Mouse (Mus musculus) kidney, postnatal 0 days (tissue): Measurements from ENCODE around the gene Tmem50b. TPM values are rescaled to one million over a fixed set of nuclear protein-coding genes. Genes with fewer than 3 reads are reported as not detected.
"Not testable (repeated sequence)": the region's sequence is repeated elsewhere in the genome, so short reads cannot be mapped to it uniquely, and the experiment has no call there.

Source experiments
- ATAC-seq: fragments of 200-750 bp; cut with Nextera tagmentation; replicated peaks from 2 replicates; pipeline ENCODE4 v1.8.0; 2017; ENCODE audit warnings: low read depth, moderate number of reproducible peaks, moderate TSS enrichment, moderate library complexity; ENCODE audit not compliant: low FRiP score
- DNase-seq: peaks from one replicate; pipeline ENCODE4 v3.0.0-alpha.2; 2016; ENCODE audit warnings: low spot score
- H3K27ac ChIP-seq: fragments of 300-500 bp; sonication (generic); 2 replicates; pipeline ENCODE4 v1.5.1; 2014; ENCODE audit warnings: mild to moderate bottlenecking
- H3K27me3 ChIP-seq: fragments of 300-500 bp; sonication (generic); 2 replicates; pipeline ENCODE4 v1.6.1; 2014; ENCODE audit warnings: low read length, mixed read lengths; ENCODE audit not compliant: insufficient read depth
- H3K36me3 ChIP-seq: fragments of 300-500 bp; sonication (generic); 2 replicates; pipeline ENCODE4 v1.6.1; 2014; ENCODE audit warnings: low read length, mixed read lengths; ENCODE audit not compliant: insufficient read depth
- H3K4me1 ChIP-seq: fragments of 300-500 bp; sonication (generic); replicated peaks from 2 replicates; pipeline ENCODE4 v1.6.1; 2014; ENCODE audit warnings: antibody characterized with exemption, low read length, mixed read lengths; ENCODE audit not compliant: insufficient read depth
- H3K4me2 ChIP-seq: fragments of 300-500 bp; sonication (generic); 2 replicates; pipeline ENCODE4 v1.6.1; 2014; ENCODE audit warnings: mild to moderate bottlenecking, low read length, moderate library complexity, mixed read lengths
- H3K4me3 ChIP-seq: fragments of 300-500 bp; sonication (generic); replicated peaks from 2 replicates; pipeline ENCODE4 v1.5.1; 2014; ENCODE audit warnings: low read depth, low read length
- H3K9ac ChIP-seq: fragments of 300-500 bp; sonication (generic); 2 replicates; pipeline ENCODE4 v1.6.1; 2014; ENCODE audit warnings: low read depth, low read length
- H3K9me3 ChIP-seq: fragments of 300-500 bp; sonication (generic); replicated peaks from 2 replicates; pipeline ENCODE4 v1.6.1; 2016; ENCODE audit warnings: low read length, inconsistent platforms, mixed read lengths
- CTCF ChIP-seq: IDR thresholded peaks from 2 replicates; pipeline ENCODE4 v1.5.1; 2016; ENCODE audit warnings: antibody characterized with exemption, low read depth, mild to moderate bottlenecking, moderate library complexity
- WGBS: fragments of 180-500 bp; shearing (Covaris S2); extraction: QIAGEN DNeasy Blood & Tissue Kit; methylation state at CpG from one replicate; pipeline ENCODE4 v1.1.7; 2014; 5-methylcytosine and 5-hydroxymethylcytosine counted together
- polyA plus RNA-seq: library from polyadenylated mRNA; unstranded; fragments of >200 nt; fragmentation: Nextera tagmentation; extraction: Ambion mirVana; gene quantifications from 2 replicates; pipeline ENCODE4 v1.2.1, GENCODE M21; 2015

Tmem50b gene
- polyA plus RNA-seq: 42.3 and 45.0 TPM in 2 replicates

- Histone ChIP-seq H3K27ac (peak within 1 kb of the TSS; percentile 62), H3K27me3 (no peaks in the 10 kb centered on the region), H3K36me3 (no peaks in the 10 kb centered on the region), H3K4me1 (no peaks in the 10 kb centered on the region), H3K4me2 (peak within 1 kb of the TSS; percentile 79), H3K9me3 (no peaks in the 10 kb centered on the region), H3K9ac (peak within 1 kb of the TSS; percentile 67), H3K4me3 (peak within 1 kb of the TSS; percentile 76)
- ATAC-seq: peak; percentile 99
- no peak for TF ChIP-seq CTCF
- WGBS: under 1% methylated on average over 34 of the region's 34 CpGs
- peak; percentile 98 for DNase-seq
These were observed at the start of gene Tmem50b for GRCm38 (mm10) chr16:91597672-91598010. TSS of gene Tmem50b (minus strand) at chr16:91597800.

GRCm38 (mm10) chr16:91646681-91647419 lies 49.2 kb upstream of the Tmem50b start, which contains the start of gene Gart:
TSS of gene Gart (minus strand) at chr16:91646952.
- TF ChIP-seq CTCF: no peak
- H3K4me1 ChIP-seq: 0 out of 2 replicates have a peak, but pooled peaks cover 4% of the 10 kb centered on the region
- peak within 1 kb of the TSS; percentile 96 for H3K4me2 ChIP-seq
- H3K27me3 ChIP-seq: no peaks in the 10 kb centered on the region
- WGBS: under 1% methylated on average over 59 of the region's 59 CpGs
- peak within 1 kb of the TSS; percentile 98 for H3K27ac ChIP-seq
- H3K4me3 ChIP-seq: peak within 1 kb of the TSS; percentile 77
- peak within 1 kb of the TSS; percentile 94 for H3K9ac ChIP-seq
- ATAC-seq: peak; percentile 87
- peaks cover 13% of the 10 kb centered on the region for H3K36me3 ChIP-seq
- H3K9me3 ChIP-seq: no peaks in the 10 kb centered on the region
- DNase-seq: peak; percentile 94

- peaks cover 14% of the 10 kb centered on the region; the same call in 1 of the 2 replicates for H3K36me3 ChIP-seq
- 2% methylated on average over 11 of the region's 11 CpGs for WGBS
- H3K9ac ChIP-seq: peak overlapping the region; percentile 92
- no peaks in the 10 kb centered on the region for H3K9me3 ChIP-seq
- H3K4me1 ChIP-seq: 0 out of 2 replicates have a peak, but pooled peaks cover 4% of the 10 kb centered on the region
- peak overlapping the region; percentile 77 for H3K4me3 ChIP-seq
- H3K4me2 ChIP-seq: peak overlapping the region; percentile 96
- no peaks in the 10 kb centered on the region for H3K27me3 ChIP-seq
- ATAC-seq: no peak
- DNase-seq: peak; percentile 52
- peak overlapping the region; percentile 98 for H3K27ac ChIP-seq
- peak; percentile 36; the same call in 1 of the 2 replicates for TF ChIP-seq CTCF
These were observed 48.5 kb upstream of the Tmem50b start for GRCm38 (mm10) chr16:91645995-91646602.

- not testable (repeated sequence) for H3K4me2 ChIP-seq, H3K4me3 ChIP-seq, H3K9me3 ChIP-seq, H3K9ac ChIP-seq, H3K27me3 ChIP-seq, DNase-seq, ATAC-seq, H3K27ac ChIP-seq, H3K4me1 ChIP-seq
- peaks cover 14% of the 10 kb centered on the region; the same call in 1 of the 2 replicates for H3K36me3 ChIP-seq
- WGBS: no CpG with 5 or more reads among the region's 2 CpGs
These were observed 47.8 kb upstream of the Tmem50b start for GRCm38 (mm10) chr16:91645420-91645819.

GRCm38 (mm10) chr16:91644901-91645300 lies 47.3 kb upstream of the Tmem50b start:
- no peak overlapping the region for H3K4me2 ChIP-seq
- ATAC-seq (no peak), DNase-seq (no peak)
- peaks cover 19% of the 10 kb centered on the region; the same call in 1 of the 2 replicates for H3K36me3 ChIP-seq
- no peak for TF ChIP-seq CTCF
- H3K9ac ChIP-seq: no peak overlapping the region
- H3K27ac ChIP-seq: no peak overlapping the region
- H3K27me3 ChIP-seq: no peaks in the 10 kb centered on the region
- 0 out of 2 replicates have a peak, but pooled peaks cover 4% of the 10 kb centered on the region for H3K4me1 ChIP-seq
- WGBS: 78% methylated on average over 2 of the region's 2 CpGs
- no peaks in the 10 kb centered on the region for H3K9me3 ChIP-seq
- no peak overlapping the region for H3K4me3 ChIP-seq

GRCm38 (mm10) chr16:91640171-91640570 lies 42.6 kb upstream of the Tmem50b start:
- WGBS: 94% methylated on average over 8 of the region's 8 CpGs
- H3K9me3 ChIP-seq: no peaks in the 10 kb centered on the region
- TF ChIP-seq CTCF: no peak

More at GRCm38 (mm10) chr16:91640171-91640570, 42.6 kb upstream of the Tmem50b start:
- no peaks in the 10 kb centered on the region for H3K27me3 ChIP-seq
- ATAC-seq (no peak), DNase-seq (no peak)
- H3K9ac ChIP-seq: no peak overlapping the region
- H3K4me3 ChIP-seq: no peak overlapping the region
- H3K4me2 ChIP-seq: no peak overlapping the region
- H3K27ac ChIP-seq: no peak overlapping the region
- H3K4me1 ChIP-seq: no peaks in the 10 kb centered on the region
- peaks cover 61% of the 10 kb centered on the region for H3K36me3 ChIP-seq
